Mouse (Mus musculus) intestine, embryonic 15.5 days (tissue): ENCODE measurements around the gene Cdan1. TPM values are rescaled to one million over a fixed set of nuclear protein-coding genes. Genes with fewer than 3 reads are reported as not detected.

ENCODE experiments used
- ATAC-seq: fragments of 200-750 bp; cut with Nextera tagmentation; 2 replicates; pipeline ENCODE4 v1.8.0; 2017; ENCODE audit warnings: moderate TSS enrichment, moderate library complexity
- H3K27ac ChIP-seq: fragments of 300-500 bp; sonication (generic); 2 replicates; pipeline ENCODE4 v1.5.1; 2015; ENCODE audit warnings: mild to moderate bottlenecking, inconsistent platforms
- H3K27me3 ChIP-seq: fragments of 300-500 bp; sonication (generic); replicated peaks from 2 replicates; pipeline ENCODE4 v1.6.1; 2015; ENCODE audit warnings: inconsistent platforms
- H3K36me3 ChIP-seq: fragments of 300-500 bp; sonication (generic); 2 replicates; pipeline ENCODE4 v1.6.1; 2015; ENCODE audit warnings: inconsistent platforms
- H3K4me1 ChIP-seq: fragments of 300-500 bp; sonication (generic); replicated peaks from 2 replicates; pipeline ENCODE4 v1.6.1; 2015; ENCODE audit warnings: inconsistent platforms
- H3K4me2 ChIP-seq: fragments of 300-500 bp; sonication (generic); replicated peaks from 2 replicates; pipeline ENCODE4 v1.6.1; 2015; ENCODE audit warnings: mild to moderate bottlenecking, inconsistent platforms
- H3K4me3 ChIP-seq: fragments of 300-500 bp; sonication (generic); replicated peaks from 2 replicates; pipeline ENCODE4 v1.5.1; 2015; ENCODE audit warnings: inconsistent platforms
- H3K9ac ChIP-seq: fragments of 300-500 bp; sonication (generic); 2 replicates; pipeline ENCODE4 v1.6.1; 2015; ENCODE audit warnings: inconsistent platforms
- H3K9me3 ChIP-seq: fragments of 300-500 bp; sonication (generic); 2 replicates; pipeline ENCODE4 v1.6.1; 2016; ENCODE audit warnings: inconsistent platforms
- WGBS: fragments of 180-500 bp; shearing (Covaris S2); methylation state at CpG from one replicate; pipeline ENCODE4 v1.1.7; 2015; 5-methylcytosine and 5-hydroxymethylcytosine counted together
- polyA plus RNA-seq: library from polyadenylated mRNA; unstranded; fragments of >200 nt; fragmentation: Nextera tagmentation; extraction: Ambion mirVana; gene quantifications from 2 replicates; pipeline ENCODE4 v1.2.1, GENCODE M21; 2015

Gene Cdan1
- polyA plus RNA-seq: 5.3 and 5.6 TPM in 2 replicates

- H3K36me3 ChIP-seq: no peaks in the 10 kb centered on the region
- H3K9ac ChIP-seq: peak within 1 kb of the TSS; percentile 75
- WGBS: under 1% methylated on average over 71 of the region's 71 CpGs
- ATAC-seq: peak; percentile 76
- peak within 1 kb of the TSS; percentile 88 for H3K4me2 ChIP-seq
- H3K27me3 ChIP-seq: no peaks in the 10 kb centered on the region
- no peak within 1 kb of the TSS for H3K27ac ChIP-seq
- H3K9me3 ChIP-seq: no peaks in the 10 kb centered on the region
- H3K4me1 ChIP-seq: no peaks in the 10 kb centered on the region
- peak within 1 kb of the TSS; percentile 91 for H3K4me3 ChIP-seq
These were observed at the start of gene Cdan1 for GRCm38 (mm10) chr2:120849449-120850423. Cdan1 (minus strand) TSS chr2:120850128.

- H3K27ac ChIP-seq: no peak overlapping the region
- no peaks in the 10 kb centered on the region for H3K27me3 ChIP-seq
- H3K4me2 ChIP-seq: no peak overlapping the region
- no peaks in the 10 kb centered on the region for H3K9me3 ChIP-seq
- no peak overlapping the region for H3K4me3 ChIP-seq
- H3K4me1 ChIP-seq: no peaks in the 10 kb centered on the region
- no peak overlapping the region for H3K9ac ChIP-seq
- ATAC-seq: no peak
- 97% methylated on average over 3 of the region's 3 CpGs for WGBS
- H3K36me3 ChIP-seq: peaks cover 8% of the 10 kb centered on the region
These were observed 46.4 kb upstream of the Cdan1 start for GRCm38 (mm10) chr2:120896361-120896760.

DNA sequence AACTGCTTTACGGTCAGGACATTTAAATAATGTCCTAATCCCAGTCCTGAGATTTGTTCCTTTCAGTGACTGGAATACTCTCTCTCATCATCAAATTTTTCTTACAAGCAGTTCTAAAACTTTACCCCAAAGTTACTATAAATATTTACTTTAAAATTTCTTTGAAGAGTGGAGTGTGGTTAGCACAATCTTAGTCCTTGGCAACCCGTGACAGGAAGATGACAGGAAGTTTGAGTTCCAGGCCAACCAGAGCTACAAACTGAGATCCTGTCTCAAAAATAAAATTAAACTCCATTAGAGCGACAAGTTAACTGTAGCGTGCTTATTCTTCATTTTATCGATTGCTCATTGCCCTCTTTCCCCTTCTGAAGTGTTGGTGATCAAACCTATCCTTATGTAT is 37.7 kb upstream of the Cdan1 start:
- peaks cover 10% of the 10 kb centered on the region for H3K36me3 ChIP-seq
- no peaks in the 10 kb centered on the region for H3K9me3 ChIP-seq

GRCm38 (mm10) chr2:120873192-120873591 is 23.3 kb upstream of the Cdan1 start:
- ATAC-seq: no peak
- peaks cover 16% of the 10 kb centered on the region; the same call in 1 of the 2 replicates for H3K36me3 ChIP-seq
- 0 out of 2 replicates have a peak, but pooled peaks cover 2% of the 10 kb centered on the region for H3K4me1 ChIP-seq
- no peaks in the 10 kb centered on the region for H3K27me3 ChIP-seq
- no peaks in the 10 kb centered on the region for H3K9me3 ChIP-seq
- H3K4me2 ChIP-seq: no peak overlapping the region
- no peak overlapping the region for H3K9ac ChIP-seq
- H3K4me3 ChIP-seq: no peak overlapping the region
- 85% methylated on average over 2 of the region's 2 CpGs for WGBS
- H3K27ac ChIP-seq: no peak overlapping the region

More for the DNA sequence above, 37.7 kb upstream of the Cdan1 start:
- ATAC-seq: no peak
- WGBS: 80% methylated on average over 5 of the region's 5 CpGs
- Histone ChIP-seq H3K9ac (no peak overlapping the region), H3K4me3 (no peak overlapping the region), H3K27ac (no peak overlapping the region), H3K4me1 (no peaks in the 10 kb centered on the region), H3K4me2 (no peak overlapping the region), H3K27me3 (no peaks in the 10 kb centered on the region)

- WGBS: 68% methylated on average over 9 of the region's 9 CpGs
- peak; percentile 41; the same call in 1 of the 2 replicates for ATAC-seq
- no peak overlapping the region for H3K4me3 ChIP-seq
- no peak overlapping the region for H3K27ac ChIP-seq
- no peaks in the 10 kb centered on the region for H3K27me3 ChIP-seq
- no peak overlapping the region for H3K4me2 ChIP-seq
- 0 out of 2 replicates have a peak, but pooled peaks cover 2% of the 10 kb centered on the region for H3K4me1 ChIP-seq
- no peaks in the 10 kb centered on the region for H3K9me3 ChIP-seq
- no peak overlapping the region for H3K9ac ChIP-seq
- H3K36me3 ChIP-seq: peaks cover 13% of the 10 kb centered on the region; the same call in 1 of the 2 replicates
These were observed 21.8 kb upstream of the Cdan1 start for GRCm38 (mm10) chr2:120871447-120872336.

GRCm38 (mm10) chr2:120867336-120867735 is 17.4 kb upstream of the Cdan1 start:
- Histone ChIP-seq H3K36me3 (no peaks in the 10 kb centered on the region), H3K27ac (no peak overlapping the region), H3K27me3 (no peaks in the 10 kb centered on the region), H3K9me3 (no peaks in the 10 kb centered on the region), H3K4me1 (0 out of 2 replicates have a peak, but pooled peaks cover 2% of the 10 kb centered on the region), H3K4me2 (no peak overlapping the region), H3K4me3 (no peak overlapping the region), H3K9ac (no peak overlapping the region)
- no peak for ATAC-seq
- 89% methylated on average over 5 of the region's 5 CpGs for WGBS

DNA sequence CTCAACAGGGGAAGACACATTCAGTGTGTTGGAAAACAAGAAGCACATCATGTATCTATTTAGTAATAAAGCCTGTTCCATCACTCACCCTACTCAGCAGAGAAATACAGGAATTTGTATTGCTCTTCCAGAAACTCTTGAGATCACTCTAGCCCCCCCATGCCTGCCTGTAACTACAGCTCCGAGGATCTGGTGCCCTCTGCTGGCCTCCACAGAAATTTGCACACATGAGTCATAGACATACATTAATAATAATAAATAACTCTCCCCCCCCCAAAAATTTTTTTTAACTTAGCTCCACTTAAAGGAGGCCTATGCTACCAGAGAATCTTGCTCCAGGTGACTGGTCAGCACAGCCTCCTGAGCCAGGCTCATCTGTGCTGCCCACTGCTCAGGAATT is 16.6 kb upstream of the Cdan1 start:
- WGBS: 15% methylated on average over 1 of the region's 1 CpGs
- Histone ChIP-seq H3K9ac (no peak overlapping the region), H3K27me3 (no peaks in the 10 kb centered on the region), H3K4me1 (no peaks in the 10 kb centered on the region), H3K4me2 (no peak overlapping the region), H3K9me3 (no peaks in the 10 kb centered on the region), H3K36me3 (peaks cover 3% of the 10 kb centered on the region; the same call in 1 of the 2 replicates), H3K27ac (no peak overlapping the region), H3K4me3 (no peak overlapping the region)
- no peak for ATAC-seq

GRCm38 (mm10) chr2:120863389-120863788 is 13.5 kb upstream of the Cdan1 start:
- no peaks in the 10 kb centered on the region for H3K9me3 ChIP-seq
- no peak overlapping the region for H3K4me3 ChIP-seq
- H3K4me1 ChIP-seq: no peaks in the 10 kb centered on the region
- peaks cover 3% of the 10 kb centered on the region; the same call in 1 of the 2 replicates for H3K36me3 ChIP-seq
- no peak overlapping the region for H3K27ac ChIP-seq
- H3K9ac ChIP-seq: no peak overlapping the region
- ATAC-seq: no peak
- 95% methylated on average over 1 of the region's 1 CpGs for WGBS
- no peaks in the 10 kb centered on the region for H3K27me3 ChIP-seq
- H3K4me2 ChIP-seq: no peak overlapping the region

DNA sequence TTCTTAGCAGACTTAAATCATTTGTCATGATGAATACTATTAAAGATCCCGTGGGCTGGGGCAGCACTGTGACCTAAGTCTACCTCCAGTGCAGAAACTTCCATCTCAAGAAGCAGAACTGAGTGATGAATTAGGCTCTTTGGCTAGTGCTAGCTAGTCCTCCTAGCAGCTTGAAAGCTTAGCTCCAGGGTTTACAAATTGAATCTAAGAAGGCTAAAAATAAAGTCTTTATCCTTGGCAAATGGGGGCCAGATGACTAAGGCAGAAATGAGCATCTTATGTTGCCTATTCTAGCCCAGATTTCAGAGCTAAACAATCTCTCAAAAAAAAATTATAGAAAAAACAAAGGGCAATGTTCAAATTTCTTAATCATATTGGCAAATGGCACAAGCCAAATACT is 10.8 kb upstream of the Cdan1 start:
- WGBS: 69% methylated on average over 1 of the region's 1 CpGs
- no peak overlapping the region for H3K4me3 ChIP-seq
- H3K27me3 ChIP-seq: no peaks in the 10 kb centered on the region
- no peak overlapping the region for H3K4me2 ChIP-seq
- peaks cover 3% of the 10 kb centered on the region; the same call in 1 of the 2 replicates for H3K36me3 ChIP-seq
- no peak overlapping the region for H3K27ac ChIP-seq
- H3K9ac ChIP-seq: no peak overlapping the region
- no peak for ATAC-seq
- H3K4me1 ChIP-seq: no peaks in the 10 kb centered on the region
- H3K9me3 ChIP-seq: no peaks in the 10 kb centered on the region

GRCm38 (mm10) chr2:120858131-120858530 is 8.2 kb upstream of the Cdan1 start:
- H3K27me3 ChIP-seq: no peaks in the 10 kb centered on the region
- no peak overlapping the region for H3K9ac ChIP-seq
- peaks cover 3% of the 10 kb centered on the region; the same call in 1 of the 2 replicates for H3K36me3 ChIP-seq
- no peaks in the 10 kb centered on the region for H3K9me3 ChIP-seq
- H3K4me3 ChIP-seq: no peak overlapping the region
- no peak overlapping the region for H3K4me2 ChIP-seq
- 88% methylated on average over 3 of the region's 3 CpGs for WGBS
- H3K4me1 ChIP-seq: no peaks in the 10 kb centered on the region
- no peak overlapping the region for H3K27ac ChIP-seq
- ATAC-seq: no peak

DNA sequence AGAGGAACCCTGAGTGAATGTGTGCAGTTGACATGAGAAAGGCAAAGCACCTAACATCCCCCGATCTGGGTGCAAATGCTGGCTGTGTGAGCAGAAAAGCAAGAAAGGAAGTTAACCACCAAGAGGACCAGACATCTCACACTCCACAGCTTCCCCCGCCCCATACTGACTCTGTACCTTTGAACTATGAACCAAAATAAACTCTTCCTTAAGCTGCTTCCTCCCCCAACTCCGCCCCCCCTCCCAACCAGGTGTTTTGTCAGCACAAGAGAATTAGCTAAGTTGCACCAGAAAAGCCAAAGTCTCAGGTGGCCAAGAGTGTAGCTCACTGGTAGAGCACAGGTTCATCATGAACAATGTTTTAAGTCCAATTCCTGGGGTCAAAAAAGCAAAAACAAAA is 3.2 kb upstream of the Cdan1 start:
- H3K4me3 ChIP-seq: no peak overlapping the region
- H3K27ac ChIP-seq: no peak overlapping the region
- H3K4me2 ChIP-seq: no peak overlapping the region
- no peaks in the 10 kb centered on the region for H3K27me3 ChIP-seq
- no peak for ATAC-seq
- 82% methylated on average over 3 of the region's 3 CpGs for WGBS
- H3K36me3 ChIP-seq: no peaks in the 10 kb centered on the region
- H3K9me3 ChIP-seq: no peaks in the 10 kb centered on the region
- H3K4me1 ChIP-seq: no peaks in the 10 kb centered on the region
- no peak overlapping the region for H3K9ac ChIP-seq

- no peak for ATAC-seq
- WGBS: 20% methylated on average over 1 of the region's 1 CpGs
- Histone ChIP-seq H3K4me1 (no peaks in the 10 kb centered on the region), H3K4me2 (no peak overlapping the region), H3K27me3 (no peaks in the 10 kb centered on the region), H3K9ac (no peak overlapping the region), H3K9me3 (no peaks in the 10 kb centered on the region), H3K4me3 (no peak overlapping the region), H3K27ac (no peak overlapping the region), H3K36me3 (no peaks in the 10 kb centered on the region)
These were observed 2.7 kb upstream of the Cdan1 start for GRCm38 (mm10) chr2:120852626-120853025.
